Mouse (Mus musculus): ENCODE results near the gene Alcam. TPM values are rescaled to one million over a fixed set of nuclear protein-coding genes. Genes with fewer than 3 reads are reported as not detected.

The Alcam gene
- total RNA-seq, 2 experiments from 2014 or later = 0.84 to 7.6 TPM

DNA sequence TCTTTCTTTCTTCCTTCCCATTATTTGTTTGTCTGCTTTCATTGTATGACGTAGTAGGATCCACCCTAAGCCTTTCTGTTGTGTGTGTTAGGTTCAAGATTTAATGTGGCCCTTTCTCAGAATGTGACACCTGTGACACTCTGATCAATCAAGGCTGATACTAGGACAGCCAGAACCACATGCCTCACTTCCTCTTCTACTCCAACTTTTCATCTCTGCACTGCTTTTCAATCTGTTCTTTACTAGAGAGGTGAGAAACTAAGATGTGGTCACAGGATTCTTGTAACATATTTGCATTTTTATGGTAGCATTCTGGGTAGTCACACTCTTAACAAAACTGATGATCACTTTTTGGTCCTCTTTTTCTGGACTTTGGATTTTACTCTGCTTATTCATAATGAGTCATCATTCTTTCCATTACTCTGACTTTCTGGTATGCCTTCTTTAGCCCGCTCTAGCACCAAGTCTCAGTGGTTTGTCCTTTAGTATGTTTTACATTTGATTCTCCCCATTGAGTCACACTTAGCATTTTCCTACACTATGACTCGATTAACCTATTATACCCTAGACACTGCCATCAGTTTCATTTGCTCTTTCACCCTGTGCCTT is 161.3 kb downstream of the Alcam start:
- ATAC-seq (replicated peaks; ENCODE audit: low FRiP score, poor library complexity, severe bottlenecking) = no peak

- no peak for ATAC-seq (replicated peaks; ENCODE audit: low FRiP score, poor library complexity, severe bottlenecking)
Measured at GRCm38 (mm10) chr16:52280186-52280585, 173.7 kb downstream of the Alcam start.

DNA sequence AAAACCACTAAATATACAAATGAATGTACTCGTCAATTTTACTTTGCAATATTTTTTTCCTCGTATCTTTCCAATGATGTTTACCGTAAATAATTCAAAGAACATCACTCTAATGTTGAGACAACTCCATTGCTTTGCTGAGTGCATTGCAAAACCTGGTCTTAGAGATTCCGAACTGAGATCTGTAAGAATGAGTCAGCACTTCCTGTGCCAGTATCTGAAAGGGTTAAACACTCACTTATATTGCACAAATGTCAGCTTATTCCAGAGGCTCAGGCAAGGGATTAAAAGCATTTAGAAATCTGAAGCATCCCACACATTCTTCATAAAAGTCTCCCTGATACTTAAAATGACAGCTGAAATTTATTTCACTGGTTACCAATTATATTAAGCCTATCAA is 188.8 kb downstream of the Alcam start:
- ATAC-seq (replicated peaks; ENCODE audit: low FRiP score, poor library complexity, severe bottlenecking) = no peak

- ATAC-seq (replicated peaks; ENCODE audit: low FRiP score, poor library complexity, severe bottlenecking) = no peak
Measured at GRCm38 (mm10) chr16:52263751-52264150, 190.1 kb downstream of the Alcam start.

DNA sequence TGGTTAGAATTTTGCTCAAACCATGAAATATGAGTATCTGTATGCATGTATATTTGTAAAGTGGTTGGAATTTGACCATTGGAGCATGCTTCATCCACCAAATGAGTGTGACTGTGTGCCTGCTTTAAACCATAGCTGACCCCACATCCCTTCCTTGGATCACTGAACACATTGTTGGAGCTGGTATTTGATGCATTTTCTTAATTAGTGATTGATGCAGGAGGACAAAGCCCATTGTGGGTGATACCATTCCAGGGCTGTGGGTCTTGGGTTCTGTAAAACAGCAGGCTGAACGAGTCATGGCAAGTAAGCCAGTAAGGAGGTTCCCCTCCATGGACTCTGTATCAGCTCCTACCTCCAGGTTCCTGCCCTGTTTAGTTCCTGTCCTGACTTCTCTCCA is 191.3 kb downstream of the Alcam start:
- ATAC-seq (replicated peaks; ENCODE audit: low FRiP score, poor library complexity, severe bottlenecking) = no peak

DNA sequence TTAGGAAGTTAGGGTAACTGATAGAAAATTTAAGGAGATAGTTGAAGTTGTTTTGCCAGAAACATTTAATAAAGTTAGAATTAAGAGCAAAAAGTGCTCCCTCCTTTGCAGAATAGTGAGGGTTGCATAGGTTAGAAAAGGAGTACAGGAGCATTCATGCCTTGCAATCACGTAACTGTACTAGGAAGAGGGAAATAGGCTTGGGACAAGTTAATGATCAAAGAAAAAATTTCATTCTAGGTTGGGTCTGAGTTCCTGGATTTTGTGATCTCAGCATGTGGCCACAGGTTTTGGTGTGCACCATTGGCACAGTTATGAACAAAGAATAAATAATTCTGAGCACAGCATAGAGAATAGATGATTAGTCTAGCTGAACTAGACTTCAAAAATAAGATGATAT is 192.1 kb downstream of the Alcam start:
- ATAC-seq (replicated peaks; ENCODE audit: low FRiP score, poor library complexity, severe bottlenecking) = no peak

DNA sequence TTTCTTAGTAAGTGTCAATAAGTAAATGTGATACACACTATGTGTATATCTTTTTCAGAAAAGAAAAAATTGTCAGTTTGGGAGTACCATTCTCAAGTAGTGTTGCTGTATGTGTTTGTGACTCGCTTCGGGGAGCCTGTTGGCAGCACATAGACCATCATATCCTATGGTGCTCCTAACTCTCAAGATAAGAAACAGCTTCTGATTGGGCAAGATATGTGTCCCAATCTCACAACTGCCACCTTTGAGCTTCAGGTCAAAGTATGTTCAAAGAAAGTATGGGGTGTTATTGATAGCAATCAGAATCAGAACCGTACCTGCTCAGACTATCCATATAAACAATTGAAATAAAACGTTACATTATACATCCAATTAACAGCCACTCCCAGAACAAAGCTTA is 202.9 kb downstream of the Alcam start:
- no peak for ATAC-seq (replicated peaks; ENCODE audit: low FRiP score, poor library complexity, severe bottlenecking)

DNA sequence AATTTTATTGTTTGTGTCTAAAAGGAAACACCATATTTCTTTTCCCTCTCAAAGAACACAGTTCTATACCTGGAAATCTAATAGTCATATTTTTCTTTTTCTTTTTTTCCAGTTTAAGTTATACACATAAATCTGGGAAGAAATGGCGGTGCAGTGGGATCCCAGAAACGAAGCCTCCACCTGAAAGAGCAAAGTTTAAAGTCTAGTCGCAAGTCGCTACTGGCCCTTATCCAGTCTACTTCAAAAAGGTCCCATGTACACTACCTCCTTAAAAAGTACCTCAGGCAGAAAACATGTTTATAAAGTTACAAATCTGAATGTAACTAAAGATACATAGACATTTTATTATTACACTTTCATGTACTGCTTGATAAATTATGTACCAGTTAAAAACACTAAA is 203.7 kb downstream of the Alcam start:
- ATAC-seq (replicated peaks; ENCODE audit: low FRiP score, poor library complexity, severe bottlenecking) = no peak

DNA sequence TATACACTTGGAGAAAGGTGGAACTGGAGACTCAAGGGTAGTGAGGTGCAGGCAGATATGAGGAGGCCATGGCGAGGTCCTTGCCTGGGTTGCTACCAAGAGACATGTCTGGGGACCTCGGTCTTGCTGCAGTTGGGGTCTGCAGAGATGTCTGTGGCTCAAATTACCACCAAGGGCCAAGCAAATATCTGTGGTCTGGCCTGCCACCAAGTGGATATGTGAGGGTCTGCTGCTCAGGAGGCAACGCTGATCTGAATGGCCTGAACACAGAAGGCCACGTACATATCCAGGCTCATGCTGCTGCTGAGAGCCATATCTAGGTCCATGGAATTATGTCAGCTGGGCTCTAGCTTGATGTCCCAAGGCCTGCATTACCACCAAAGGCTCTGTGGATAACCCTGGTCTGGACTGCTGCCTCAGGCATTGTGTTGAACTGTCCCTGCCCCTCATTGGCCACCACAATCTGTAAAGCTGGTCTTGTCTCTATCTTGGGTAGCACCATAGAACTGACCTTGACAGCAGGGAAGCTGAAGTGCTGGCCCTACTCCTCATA is 210.4 kb downstream of the Alcam start:
- ATAC-seq (replicated peaks; ENCODE audit: low FRiP score, poor library complexity, severe bottlenecking) = no peak

- no peak for ATAC-seq (replicated peaks; ENCODE audit: low FRiP score, poor library complexity, severe bottlenecking)
Measured at GRCm38 (mm10) chr16:52242144-52242543, 211.7 kb downstream of the Alcam start.

DNA sequence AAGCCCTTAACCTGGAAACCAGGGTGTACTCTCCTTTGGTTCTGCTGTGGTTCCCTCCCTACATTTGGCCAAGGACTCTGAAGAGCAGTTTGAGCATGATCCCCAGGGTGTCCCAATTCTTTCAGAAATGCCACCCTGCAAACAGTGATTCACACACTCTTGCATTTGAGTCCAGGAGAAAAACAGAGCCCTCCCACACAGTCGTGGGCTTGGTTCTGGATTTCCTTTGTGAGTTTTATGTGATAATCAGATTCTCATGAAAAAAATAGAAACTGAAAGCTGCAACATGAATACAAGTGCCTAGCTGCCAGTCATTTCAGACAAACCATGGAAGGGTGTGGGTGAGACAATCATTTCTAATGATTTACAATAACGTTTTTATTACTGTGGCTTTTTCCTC is 223.9 kb downstream of the Alcam start:
- ATAC-seq (replicated peaks; ENCODE audit: low FRiP score, poor library complexity, severe bottlenecking) = no peak

DNA sequence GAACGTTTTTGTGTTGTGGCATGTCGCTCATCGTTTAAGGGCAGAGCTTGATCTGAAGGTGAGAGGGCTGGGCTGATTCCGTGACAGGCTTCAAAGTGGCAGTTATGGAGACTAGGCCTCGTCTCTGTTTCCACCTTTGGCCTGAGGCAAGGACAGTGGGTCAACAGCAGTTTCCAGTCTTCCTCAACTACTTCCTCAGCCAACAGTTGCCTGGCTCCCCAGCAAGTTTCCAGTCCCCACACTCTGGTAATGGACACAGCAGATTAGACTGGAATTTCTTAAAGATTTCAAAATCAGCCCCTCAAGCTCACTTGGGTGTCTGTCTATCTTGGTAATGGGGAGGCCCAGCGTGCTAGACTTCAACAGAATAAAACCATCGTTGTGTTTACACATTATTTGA is 224.4 kb downstream of the Alcam start:
- no peak for ATAC-seq (replicated peaks; ENCODE audit: low FRiP score, poor library complexity, severe bottlenecking)

DNA sequence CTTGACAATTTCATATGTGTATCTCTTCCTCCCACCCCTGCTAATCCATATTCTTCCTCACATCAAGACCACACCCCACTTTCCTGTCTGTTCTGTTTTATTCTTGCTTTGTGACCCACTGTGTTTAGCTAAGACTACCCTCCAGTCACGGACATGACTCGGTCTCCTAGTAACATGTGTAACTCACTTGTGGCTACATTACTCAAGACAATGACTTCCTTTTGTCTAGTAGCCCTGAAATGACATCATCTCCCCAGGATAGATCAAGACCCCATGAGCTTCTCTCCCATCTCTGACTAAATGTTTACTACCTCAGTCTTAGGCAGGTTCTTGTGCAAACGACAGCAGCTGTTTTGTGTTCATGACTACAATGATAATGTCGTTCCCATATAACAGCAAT is 231.0 kb downstream of the Alcam start:
- no peak for ATAC-seq (replicated peaks; ENCODE audit: low FRiP score, poor library complexity, severe bottlenecking)

DNA sequence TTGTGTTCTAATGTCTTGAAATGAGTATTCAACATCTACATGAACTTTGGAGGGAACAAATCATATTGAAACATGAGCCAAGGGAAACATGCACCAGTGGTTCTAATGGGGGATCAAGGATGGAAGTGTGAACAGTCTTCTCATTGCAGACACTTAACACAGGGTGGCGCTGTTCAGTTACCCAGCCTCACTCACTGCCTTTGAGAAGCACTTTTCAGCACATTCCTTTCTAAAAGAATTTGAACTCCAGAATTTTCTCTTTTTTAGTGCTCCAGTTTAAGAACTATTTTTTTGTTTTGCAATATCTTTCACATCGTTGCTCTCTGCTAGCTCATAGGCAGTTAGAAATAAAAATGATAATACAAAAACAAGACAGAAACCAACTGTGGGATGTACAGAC is 234.8 kb downstream of the Alcam start:
- no peak for ATAC-seq (replicated peaks; ENCODE audit: low FRiP score, poor library complexity, severe bottlenecking)

GRCm38 (mm10) chr16:52210844-52211606 is 242.8 kb downstream of the Alcam start:
- ATAC-seq (replicated peaks; ENCODE audit: low FRiP score, poor library complexity, severe bottlenecking) = no peak

DNA sequence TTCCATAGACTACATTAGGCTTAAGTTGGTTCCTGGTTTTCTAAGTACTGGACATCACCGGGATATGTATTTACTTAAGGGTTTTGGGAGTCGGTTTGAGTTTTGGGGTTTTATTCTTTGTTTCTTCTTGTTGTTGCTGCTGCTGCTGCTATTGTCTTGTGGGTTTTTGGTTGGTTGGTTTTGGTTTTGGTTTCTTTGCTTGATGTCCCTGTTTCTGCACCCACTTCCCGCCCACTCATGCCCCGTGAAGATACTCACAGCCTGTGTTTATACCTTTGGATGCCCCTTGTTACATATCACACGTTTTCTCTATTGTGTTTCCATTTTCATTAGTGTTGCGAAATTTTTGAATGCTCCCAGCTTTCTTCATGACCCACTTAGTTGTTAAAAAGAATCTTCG is 253.8 kb downstream of the Alcam start:
- ATAC-seq (replicated peaks; ENCODE audit: low FRiP score, poor library complexity, severe bottlenecking) = no peak

Measured in erythroid progenitor cell, adult 5-6 weeks (primary cell).